ENCODE assay signal across 8 mouse cellular contexts in the genomic region with DNA sequence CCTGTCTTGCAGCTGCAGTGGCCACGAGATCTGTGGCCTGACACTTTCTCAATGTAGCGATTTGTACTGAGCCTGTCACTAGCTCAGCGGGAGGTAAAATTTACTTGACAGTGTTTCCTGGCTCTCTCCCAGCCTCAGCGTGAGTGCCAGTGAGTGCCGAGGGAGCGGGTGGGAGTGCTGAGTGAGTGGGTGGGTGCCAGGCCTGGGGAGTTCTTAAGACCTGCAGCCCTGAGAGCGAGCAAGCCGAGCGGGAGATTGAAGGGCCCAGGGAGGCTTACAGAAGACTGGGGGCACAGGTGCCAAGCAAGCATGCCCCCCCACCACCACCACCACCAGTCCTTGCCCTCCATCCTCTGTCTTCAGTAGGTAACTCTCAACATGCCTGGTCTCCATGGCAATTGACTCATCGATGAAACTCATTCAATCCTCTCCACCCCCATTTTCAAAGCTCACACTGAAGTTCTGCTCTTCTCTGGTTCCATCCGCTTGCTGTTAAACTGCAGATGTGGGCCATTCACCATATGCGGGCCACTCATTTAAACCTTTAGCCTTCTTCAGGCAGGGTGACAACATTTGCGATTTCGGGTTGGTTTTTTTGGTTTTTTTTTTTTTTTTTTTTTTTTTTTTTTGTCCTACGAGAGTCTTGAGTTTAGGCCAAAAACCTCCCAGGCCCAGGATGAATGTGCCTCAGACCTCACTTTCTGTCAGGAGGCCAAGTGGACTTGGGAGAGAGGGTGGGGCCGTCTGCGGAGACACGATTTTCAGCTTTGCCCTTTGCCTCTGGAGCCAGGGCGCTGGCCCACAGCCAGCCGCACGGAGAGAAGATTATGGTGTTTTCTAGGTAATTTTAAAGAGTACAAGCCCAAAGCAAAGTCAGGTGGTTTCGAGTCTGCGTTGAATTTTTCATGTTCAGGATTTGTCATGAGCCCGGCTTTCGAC.
A peak's percentile ranks its signal among the peaks of the same experiment; 100 is the strongest.
DNase-seq lines count a peak whose midpoint lies in the region.

No protein-coding gene starts in this region.

- peak; percentile 19 for DNase-seq in adrenal gland, adult 8-10 months
- DNase-seq in cerebellum, adult 9-10 months = peak; percentile 77
- DNase-seq in heart, adult 8-10 months (ENCODE audit: low spot score) = peak; percentile 32
- DNase-seq in kidney, adult 9 months = peak; percentile 93
- peak; percentile 54 to 64 for DNase-seq in left cerebral cortex, postnatal 36 days (ENCODE audit: low spot score in 2 of 2)
- peak; percentile 53 for DNase-seq in ovary, postnatal 36 days (ENCODE audit: low spot score)
- DNase-seq in spleen, postnatal 10 days (ENCODE audit: low spot score in 2 of 2) = no peak
- no peak for DNase-seq in embryo, embryonic 10.5 days (ENCODE audit: low spot score)

- intact Hi-C loops in left cerebral cortex, postnatal 36 days (cut with DNase I) = loop anchor here (10.0 kb wide), 1 partner anchor 137 kb away; no protein-coding TSS in a partner anchor

Comparison
In these comparisons a context has a peak if more than half of its experiments do, and no peak if none do; other contexts are left out.
1. DNase-seq: peak in adrenal gland, adult 8-10 months (single experiment), cerebellum, adult 9-10 months (single experiment), heart, adult 8-10 months (single experiment), kidney, adult 9 months (single experiment), left cerebral cortex, postnatal 36 days (2 of 2) and ovary, postnatal 36 days (single experiment); none in spleen, postnatal 10 days (0 of 2) and embryo, embryonic 10.5 days (single experiment).